In the genomic region with DNA sequence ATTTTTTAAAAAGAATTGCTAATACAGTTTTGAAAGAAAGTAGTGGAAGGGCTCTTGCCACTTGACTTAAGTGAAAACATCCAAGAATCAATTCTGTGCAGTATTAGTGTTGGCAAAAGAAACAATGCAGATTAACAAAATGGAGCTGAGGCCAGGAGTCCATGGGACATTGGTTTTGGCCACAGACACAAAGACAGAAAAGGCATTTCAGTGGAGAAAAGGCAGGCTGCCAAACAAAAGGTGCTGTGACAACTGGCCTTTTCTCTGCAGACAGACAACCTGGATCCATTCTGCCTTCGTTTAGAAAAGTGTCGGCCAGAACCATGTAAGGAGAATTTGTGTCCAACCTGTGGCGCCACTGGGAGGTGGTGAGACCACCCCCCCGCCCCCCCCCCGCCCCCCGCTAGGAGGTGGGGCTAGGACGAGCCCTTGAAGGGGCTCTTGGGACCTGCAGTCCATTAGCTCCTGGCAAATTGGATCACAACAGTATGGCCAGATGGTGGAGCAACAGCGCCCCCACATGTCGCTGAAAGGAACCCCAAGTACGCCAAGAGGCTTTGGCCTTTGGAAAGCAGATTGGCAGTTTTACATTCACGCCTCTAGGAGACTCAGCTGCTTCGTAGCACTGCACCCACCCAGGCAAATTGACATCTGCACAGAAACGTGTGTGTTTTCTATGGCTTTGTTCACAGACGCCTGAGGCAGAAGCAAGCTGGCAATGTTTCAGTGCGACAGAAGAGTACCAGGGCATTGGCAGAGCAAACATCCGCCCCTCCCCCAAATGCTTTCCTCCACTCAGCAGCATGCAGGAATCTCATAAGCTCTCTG, we compare ENCODE assay signal across 8 mouse cellular contexts. TPM values are rescaled to one million over a fixed set of nuclear protein-coding genes. Genes with fewer than 3 reads are reported as not detected.
DNase-seq lines count a peak whose midpoint lies in the region; ATAC-seq and TF ChIP-seq lines count a peak whose summit lies in the region.

No protein-coding gene starts in this region.

- H3K4me2 ChIP-seq in heart, embryonic 14.5 days (ENCODE audit: low read length): peak overlapping the region; percentile 59
- peak overlapping the region; percentile 40 for H3K4me2 ChIP-seq in liver, embryonic 11.5 days
- H3K4me2 ChIP-seq in neural tube, embryonic 12.5 days (replicated peaks): peak overlapping the region; percentile 47
- peak overlapping the region; percentile 47 for H3K4me2 ChIP-seq in stomach, postnatal 0 days (replicated peaks; ENCODE audit: low read depth)

- no peaks in the 10 kb centered on the region for H3K36me3 ChIP-seq in heart, embryonic 14.5 days (ENCODE audit: control insufficient read depth, insufficient read depth, low read length)
- no peaks in the 10 kb centered on the region for H3K36me3 ChIP-seq in liver, embryonic 11.5 days (ENCODE audit: control insufficient read depth, insufficient read depth, low read length)
- H3K36me3 ChIP-seq in neural tube, embryonic 12.5 days: no peaks in the 10 kb centered on the region
- no peaks in the 10 kb centered on the region for H3K36me3 ChIP-seq in stomach, postnatal 0 days (ENCODE audit: control insufficient read depth, insufficient read depth, low read length)

- H3K9me3 ChIP-seq in heart, embryonic 14.5 days (ENCODE audit: control insufficient read depth, low read length): no peaks in the 10 kb centered on the region
- H3K9me3 ChIP-seq in liver, embryonic 11.5 days (ENCODE audit: control insufficient read depth, low read length): no peaks in the 10 kb centered on the region
- H3K9me3 ChIP-seq in neural tube, embryonic 12.5 days: no peaks in the 10 kb centered on the region
- H3K9me3 ChIP-seq in stomach, postnatal 0 days (ENCODE audit: control insufficient read depth, low read length): no peaks in the 10 kb centered on the region

- peak; percentile 94 for TF ChIP-seq CTCF in stomach, postnatal 0 days (IDR thresholded peaks at IDR 0.05; ENCODE audit: low read depth)

- no peaks in the 10 kb centered on the region for H3K27me3 ChIP-seq in heart, embryonic 14.5 days (ENCODE audit: control insufficient read depth, insufficient read depth, low read length)
- H3K27me3 ChIP-seq in liver, embryonic 11.5 days (replicated peaks; ENCODE audit: control insufficient read depth, insufficient read depth, low read length): no peaks in the 10 kb centered on the region
- H3K27me3 ChIP-seq in neural tube, embryonic 12.5 days (replicated peaks): 0 out of 2 replicates have a peak, but pooled peaks cover 3% of the 10 kb centered on the region
- H3K27me3 ChIP-seq in stomach, postnatal 0 days (ENCODE audit: control insufficient read depth, insufficient read depth, low read length): no peaks in the 10 kb centered on the region

- no peak for TF ChIP-seq EP300 in stomach, postnatal 0 days (optimal IDR thresholded peaks at IDR 0.05)

- H3K4me1 ChIP-seq in heart, embryonic 14.5 days (ENCODE audit: control insufficient read depth in 2 of 2, insufficient read depth in 2 of 2, low read length in 2 of 2): peaks cover 11 to 14% of the 10 kb centered on the region in 2 experiments; a peak in 3 of 4 replicates
- no peaks in the 10 kb centered on the region for H3K4me1 ChIP-seq in liver, embryonic 11.5 days (replicated peaks; ENCODE audit: control insufficient read depth, insufficient read depth, low read length)
- H3K4me1 ChIP-seq in neural tube, embryonic 12.5 days: 0 out of 2 replicates have a peak, but pooled peaks cover 14% of the 10 kb centered on the region
- H3K4me1 ChIP-seq in stomach, postnatal 0 days (replicated peaks; ENCODE audit: control insufficient read depth, insufficient read depth): no peaks in the 10 kb centered on the region

- ATAC-seq in heart, embryonic 14.5 days (ENCODE audit: insufficient number of reproducible peaks, insufficient read depth, low FRiP score, low read depth): peak; percentile 82
- peak; percentile 58 for ATAC-seq in liver, embryonic 11.5 days (replicated peaks; ENCODE audit: low FRiP score)
- peak; percentile 86 for ATAC-seq in neural tube, embryonic 12.5 days (ENCODE audit: low FRiP score, low read depth)
- peak; percentile 79 for ATAC-seq in stomach, postnatal 0 days (ENCODE audit: low FRiP score, low TSS enrichment)

- peak overlapping the region in 1 of 2 experiments; percentile 15; a peak in 1 of 4 replicates for H3K4me3 ChIP-seq in heart, embryonic 14.5 days (ENCODE audit: control insufficient read depth in 1 of 2, insufficient read depth in 1 of 2, low read depth in 1 of 2, low read length in 2 of 2)
- no peak overlapping the region for H3K4me3 ChIP-seq in liver, embryonic 11.5 days (ENCODE audit: low read depth, low read length)
- no peak overlapping the region for H3K4me3 ChIP-seq in neural tube, embryonic 12.5 days
- H3K4me3 ChIP-seq in stomach, postnatal 0 days (ENCODE audit: low read depth, low read length): no peak overlapping the region

- 4% methylated on average over 16 of the region's 16 CpGs for WGBS in heart, embryonic 14.5 days
- WGBS in liver, embryonic 11.5 days: 5% methylated on average over 16 of the region's 16 CpGs
- 3% methylated on average over 16 of the region's 16 CpGs for WGBS in neural tube, embryonic 12.5 days
- 4% methylated on average over 16 of the region's 16 CpGs for WGBS in stomach, postnatal 0 days

- H3K9ac ChIP-seq in heart, embryonic 14.5 days (ENCODE audit: low read length): peak overlapping the region; percentile 27; the same call in 1 of the 2 replicates
- H3K9ac ChIP-seq in liver, embryonic 11.5 days (ENCODE audit: low read depth, low read length): no peak overlapping the region
- H3K9ac ChIP-seq in neural tube, embryonic 12.5 days: no peak overlapping the region
- H3K9ac ChIP-seq in stomach, postnatal 0 days (ENCODE audit: low read length): 0 out of 2 replicates have a peak overlapping the region, but pooled peaks have one; percentile 2

- peak; percentile 87 to 89 for DNase-seq in B cell, adult 2 months
- peak; percentile 94 for DNase-seq in brain, adult 2 months (ENCODE audit: low read depth, low spot score)
- peak; percentile 81 for DNase-seq in fibroblast of lung, adult 2 months (ENCODE audit: low read depth)
- peak; percentile 95 for DNase-seq in kidney, postnatal 10 days
- peak; percentile 83 for DNase-seq in liver, embryonic 11.5 days (ENCODE audit: low spot score)
- peak; percentile 93 for DNase-seq in stomach, postnatal 0 days (ENCODE audit: low spot score)

- no peak overlapping the region; a peak in 1 of 4 replicates for H3K27ac ChIP-seq in heart, embryonic 14.5 days (replicated peaks in 1 of 2; ENCODE audit: control insufficient read depth in 1 of 2, insufficient read depth in 1 of 2, low read depth in 2 of 2, low read length in 2 of 2)
- H3K27ac ChIP-seq in liver, embryonic 11.5 days (ENCODE audit: low read depth, low read length): no peak overlapping the region
- no peak overlapping the region for H3K27ac ChIP-seq in neural tube, embryonic 12.5 days
- H3K27ac ChIP-seq in stomach, postnatal 0 days (replicated peaks): no peak overlapping the region

RNA-seq across cellular contexts. Expression of gene Osbpl5, which starts 8.5 kb away (rescaled TPM):
- 34.9 and 36.9 TPM in 2 replicates for polyA plus RNA-seq in heart, embryonic 14.5 days (2014; fragmentation: Nextera tagmentation; extraction: Ambion mirVana)
- polyA plus RNA-seq in liver, embryonic 11.5 days (2014; fragmentation: Nextera tagmentation; extraction: Ambion mirVana): 8.3 and 8.9 TPM in 2 replicates
- 24.5 and 25.1 TPM in 2 replicates for polyA plus RNA-seq in neural tube, embryonic 12.5 days (2016; fragmentation: Nextera tagmentation; extraction: Ambion mirVana)
- polyA plus RNA-seq in stomach, postnatal 0 days (2015; fragmentation: Nextera tagmentation; extraction: Ambion mirVana): 29.9 and 32.0 TPM in 2 replicates

RNA-seq across cellular contexts. Expression of gene Mrgprg, which starts 18.5 kb away (rescaled TPM):
- polyA plus RNA-seq in heart, embryonic 14.5 days (2014; fragmentation: Nextera tagmentation; extraction: Ambion mirVana): not detected in 2 replicates
- polyA plus RNA-seq in liver, embryonic 11.5 days (2014; fragmentation: Nextera tagmentation; extraction: Ambion mirVana): not detected in 2 replicates
- polyA plus RNA-seq in neural tube, embryonic 12.5 days (2016; fragmentation: Nextera tagmentation; extraction: Ambion mirVana): not detected in 2 replicates
- not detected in 2 replicates for polyA plus RNA-seq in stomach, postnatal 0 days (2015; fragmentation: Nextera tagmentation; extraction: Ambion mirVana)

RNA-seq across cellular contexts. Expression of gene Mrgpre, which starts 36.0 kb away (rescaled TPM):
- 1.5 and 2.3 TPM in 2 replicates for polyA plus RNA-seq in heart, embryonic 14.5 days (2014; fragmentation: Nextera tagmentation; extraction: Ambion mirVana)
- polyA plus RNA-seq in liver, embryonic 11.5 days (2014; fragmentation: Nextera tagmentation; extraction: Ambion mirVana): 0.59 and 0.86 TPM in 2 replicates
- 2.6 and 4.2 TPM in 2 replicates for polyA plus RNA-seq in neural tube, embryonic 12.5 days (2016; fragmentation: Nextera tagmentation; extraction: Ambion mirVana)
- 0.55 and 0.63 TPM in 2 replicates for polyA plus RNA-seq in stomach, postnatal 0 days (2015; fragmentation: Nextera tagmentation; extraction: Ambion mirVana)

Comparison
In these comparisons a context has a peak if more than half of its experiments do, and no peak if none do; other contexts are left out.
1. H3K9ac ChIP-seq: peak in heart, embryonic 14.5 days (single experiment) and stomach, postnatal 0 days (single experiment); none in liver, embryonic 11.5 days (single experiment) and neural tube, embryonic 12.5 days (single experiment).
2. Peak in every context shown above with its lines, with median percentiles within 50 percentile points of each other: DNase-seq, ATAC-seq and H3K4me2 ChIP-seq.